Mouse (Mus musculus) forebrain, embryonic 16.5 days (tissue): ENCODE data around the gene Col16a1. TPM values are rescaled to one million over a fixed set of nuclear protein-coding genes. Genes with fewer than 3 reads are reported as not detected.
A peak's percentile ranks its signal among the peaks of the same experiment; 100 is the strongest.

ENCODE experiments used
- ATAC-seq: fragments of 200-750 bp; cut with Nextera tagmentation; 2 replicates; pipeline ENCODE4 v1.8.0; 2017; ENCODE audit warnings: mild to moderate bottlenecking, moderate library complexity
- H3K27ac ChIP-seq: fragments of 300-500 bp; sonication (generic); 2 replicates; pipeline ENCODE4 v1.5.1; 2014; ENCODE audit warnings: low read length, control low read depth
- H3K27me3 ChIP-seq: fragments of 300-500 bp; sonication (generic); replicated peaks from 2 replicates; pipeline ENCODE4 v1.6.1; 2014; ENCODE audit warnings: low read length; ENCODE audit not compliant: control insufficient read depth, insufficient read depth
- H3K36me3 ChIP-seq: fragments of 300-500 bp; sonication (generic); 2 replicates; pipeline ENCODE4 v1.6.1; 2014; ENCODE audit not compliant: control insufficient read depth, insufficient read depth
- H3K4me1 ChIP-seq: fragments of 300-500 bp; sonication (generic); replicated peaks from 2 replicates; pipeline ENCODE4 v1.6.1; 2014; ENCODE audit warnings: low read length; ENCODE audit not compliant: control insufficient read depth, insufficient read depth
- H3K4me2 ChIP-seq: fragments of 300-500 bp; sonication (generic); 2 replicates; pipeline ENCODE4 v1.6.1; 2014; ENCODE audit warnings: mild to moderate bottlenecking, low read length, control low read depth
- H3K4me3 ChIP-seq: fragments of 300-500 bp; sonication (generic); replicated peaks from 2 replicates; pipeline ENCODE4 v1.5.1; 2014; ENCODE audit warnings: mild to moderate bottlenecking, low read length, control low read depth
- H3K9ac ChIP-seq: fragments of 300-500 bp; sonication (generic); replicated peaks from 2 replicates; pipeline ENCODE4 v1.6.1; 2014; ENCODE audit warnings: low read depth, low read length, control low read depth
- H3K9me3 ChIP-seq: fragments of 300-500 bp; sonication (generic); 2 replicates; pipeline ENCODE4 v1.6.1; 2016; ENCODE audit warnings: low read length; ENCODE audit not compliant: control insufficient read depth
- WGBS: fragments of 180-500 bp; shearing (Covaris S2); extraction: QIAGEN DNeasy Blood & Tissue Kit; methylation state at CpG from one replicate; pipeline ENCODE4 v1.1.7; 2014; 5-methylcytosine and 5-hydroxymethylcytosine counted together
- polyA plus RNA-seq: library from polyadenylated mRNA; unstranded; fragments of >200 nt; fragmentation: Nextera tagmentation; extraction: Ambion mirVana; gene quantifications from 2 replicates; pipeline ENCODE4 v1.2.1, GENCODE M21; 2015

Col16a1 gene
- polyA plus RNA-seq, 1 experiment from 2014 or later: 7.4 TPM

DNA sequence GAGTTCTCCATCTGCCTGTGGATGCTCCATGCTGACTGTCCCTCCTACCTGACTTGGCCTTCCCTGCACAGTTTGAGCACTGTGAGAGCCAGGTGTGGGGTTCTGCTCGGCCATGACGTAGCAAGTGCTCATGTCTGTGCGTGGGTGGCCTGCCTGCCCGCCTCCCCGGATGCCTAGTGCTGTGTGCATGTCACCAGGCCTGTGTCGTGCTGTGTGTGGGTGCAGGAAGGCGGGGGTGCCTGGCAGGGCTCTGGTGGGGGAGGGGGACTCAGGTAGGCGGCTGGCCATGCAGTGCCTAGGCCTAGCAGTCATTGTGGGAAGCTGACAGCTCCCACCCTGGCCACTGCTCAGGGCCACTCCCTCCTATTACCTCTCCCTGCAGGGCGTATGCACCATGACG lies 34.5 kb upstream of the Col16a1 start:
- ATAC-seq: no peak
- no peak overlapping the region for H3K4me2 ChIP-seq
- H3K9ac ChIP-seq: no peak overlapping the region
- WGBS: 78% methylated on average over 9 of the region's 10 CpGs
- no peak overlapping the region for H3K27ac ChIP-seq
- H3K4me3 ChIP-seq: no peak overlapping the region
- H3K9me3 ChIP-seq: no peaks in the 10 kb centered on the region
- H3K27me3 ChIP-seq: no peaks in the 10 kb centered on the region
- 0 out of 2 replicates have a peak, but pooled peaks cover 4% of the 10 kb centered on the region for H3K4me1 ChIP-seq
- H3K36me3 ChIP-seq: peaks cover 11% of the 10 kb centered on the region; the same call in 1 of the 2 replicates

DNA sequence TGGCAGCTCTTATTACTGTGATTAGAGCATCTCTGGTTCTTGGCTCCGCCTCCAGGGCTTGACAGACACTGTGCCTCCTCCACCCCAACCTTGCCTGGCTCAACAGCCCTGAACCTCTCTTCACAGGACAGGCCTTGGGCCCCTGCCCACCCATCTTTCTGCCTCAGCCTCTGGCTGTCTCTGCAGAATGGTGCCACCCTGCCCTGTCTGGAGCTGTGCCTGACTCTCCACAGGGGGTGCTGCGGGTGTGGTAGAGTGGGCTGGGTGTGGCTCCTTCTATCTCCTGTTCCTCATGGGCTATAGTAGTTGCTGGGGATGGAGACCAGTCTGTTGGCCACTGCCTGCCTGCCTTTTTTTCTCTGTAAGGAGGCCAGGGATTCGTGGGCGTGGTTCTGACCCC lies 31.6 kb upstream of the Col16a1 start:
- H3K36me3 ChIP-seq: peaks cover 11% of the 10 kb centered on the region; the same call in 1 of the 2 replicates
- WGBS: 73% methylated on average over 4 of the region's 4 CpGs
- H3K4me3 ChIP-seq: no peak overlapping the region
- H3K9me3 ChIP-seq: no peaks in the 10 kb centered on the region
- no peak overlapping the region for H3K27ac ChIP-seq
- H3K4me1 ChIP-seq: 0 out of 2 replicates have a peak, but pooled peaks cover 4% of the 10 kb centered on the region
- ATAC-seq: peak; percentile 24; the same call in 1 of the 2 replicates
- H3K4me2 ChIP-seq: no peak overlapping the region
- H3K27me3 ChIP-seq: no peaks in the 10 kb centered on the region
- no peak overlapping the region for H3K9ac ChIP-seq

DNA sequence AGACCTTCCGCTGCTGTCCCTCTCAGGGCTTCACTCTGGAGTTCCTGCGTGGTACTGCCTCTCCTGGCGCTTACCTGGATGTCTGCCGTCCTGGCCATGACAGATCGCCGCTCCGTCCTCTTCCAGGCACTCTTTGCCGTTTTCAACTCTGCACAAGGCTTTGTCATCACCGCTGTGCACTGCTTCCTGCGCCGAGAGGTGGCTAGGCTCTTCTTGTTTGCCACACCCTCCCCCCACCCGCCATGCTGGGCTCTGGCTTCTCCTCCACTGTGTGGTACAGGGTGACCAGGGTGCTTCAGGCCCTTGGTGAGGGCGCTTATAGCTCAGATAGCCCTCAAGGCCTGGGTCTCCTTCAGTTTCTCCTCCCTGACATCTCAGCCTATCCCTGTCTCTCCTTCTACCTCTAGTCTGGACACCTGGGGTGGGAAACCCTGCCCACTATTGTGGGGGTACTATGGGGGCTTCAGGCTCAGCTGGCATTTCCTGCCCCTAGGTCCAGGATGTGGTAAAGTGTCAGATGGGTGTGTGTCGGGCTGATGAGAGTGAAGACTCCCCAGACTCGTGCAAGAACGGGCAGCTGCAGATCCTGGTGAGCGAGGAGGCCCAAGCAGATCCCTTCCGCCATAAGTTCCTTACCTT lies 30.5 kb upstream of the Col16a1 start:
- no peaks in the 10 kb centered on the region for H3K9me3 ChIP-seq
- ATAC-seq: no peak
- no peak overlapping the region for H3K9ac ChIP-seq
- no peak overlapping the region for H3K27ac ChIP-seq
- 71% methylated on average over 18 of the region's 18 CpGs for WGBS
- H3K4me2 ChIP-seq: no peak overlapping the region
- H3K36me3 ChIP-seq: peaks cover 5% of the 10 kb centered on the region; the same call in 1 of the 2 replicates
- no peaks in the 10 kb centered on the region for H3K27me3 ChIP-seq
- H3K4me3 ChIP-seq: no peak overlapping the region
- H3K4me1 ChIP-seq: 0 out of 2 replicates have a peak, but pooled peaks cover 4% of the 10 kb centered on the region

DNA sequence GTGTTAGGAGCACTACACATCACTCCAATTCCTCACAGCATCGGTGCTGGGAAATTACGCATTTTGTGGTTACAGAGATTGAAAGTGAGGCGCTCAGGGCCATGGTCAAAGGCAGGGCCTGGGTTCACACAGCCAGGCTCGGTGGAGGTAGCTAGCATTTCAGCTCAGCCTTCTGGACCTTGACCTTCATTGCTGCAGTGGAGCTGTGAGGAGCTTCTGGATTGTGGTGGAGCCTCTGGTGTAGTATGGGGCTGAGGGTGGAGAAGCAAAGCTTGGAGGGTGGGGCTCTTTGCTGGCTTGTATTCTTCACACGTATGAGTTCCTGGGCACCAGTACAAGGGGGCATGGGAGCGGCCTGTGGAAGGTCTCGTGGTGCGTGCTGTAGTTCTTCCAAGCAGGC lies 24.7 kb upstream of the Col16a1 start:
- H3K4me1 ChIP-seq: peaks cover 3% of the 10 kb centered on the region
- no peak overlapping the region for H3K27ac ChIP-seq
- no peaks in the 10 kb centered on the region for H3K36me3 ChIP-seq
- no peaks in the 10 kb centered on the region for H3K27me3 ChIP-seq
- no peak overlapping the region for H3K4me2 ChIP-seq
- 89% methylated on average over 8 of the region's 8 CpGs for WGBS
- ATAC-seq: no peak
- H3K9me3 ChIP-seq: no peaks in the 10 kb centered on the region
- H3K9ac ChIP-seq: no peak overlapping the region
- no peak overlapping the region for H3K4me3 ChIP-seq

DNA sequence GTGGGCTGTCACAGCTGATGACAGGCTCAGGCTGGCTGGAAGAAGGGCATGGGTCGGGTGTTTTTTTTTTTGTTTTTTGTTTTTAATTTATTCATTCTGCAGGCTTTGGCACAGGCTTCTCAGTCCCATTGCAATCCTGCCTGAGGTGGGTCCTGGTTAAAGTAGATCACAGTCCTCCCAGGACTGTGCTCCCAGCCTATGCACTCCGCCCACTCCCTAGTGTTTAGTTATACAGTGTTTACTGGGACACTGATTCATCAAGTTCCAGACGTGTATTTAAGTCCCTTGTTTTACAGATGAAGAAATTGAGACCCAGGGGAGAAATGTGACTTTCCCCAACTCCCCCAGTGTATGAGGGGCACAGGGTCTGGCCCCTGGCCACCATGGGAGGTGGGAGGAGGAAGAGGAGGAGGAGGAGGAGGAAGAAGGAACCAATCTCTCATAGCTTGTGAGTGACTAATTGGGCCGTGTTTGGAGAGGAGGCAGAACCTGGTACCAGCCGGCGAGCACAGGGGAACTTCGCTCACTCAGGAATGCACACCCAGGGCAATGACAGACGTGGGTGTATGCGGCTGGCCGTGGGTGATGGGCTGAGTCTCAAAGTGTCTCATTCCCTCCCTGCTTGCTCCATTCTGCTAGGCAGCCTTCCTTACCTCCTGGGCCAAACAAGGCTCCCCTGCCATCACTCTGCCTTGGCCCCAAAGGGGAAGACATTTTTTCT lies 24.0 kb upstream of the Col16a1 start:
- Histone ChIP-seq H3K27me3 (no peaks in the 10 kb centered on the region), H3K9ac (no peak overlapping the region), H3K4me3 (no peak overlapping the region), H3K4me1 (peaks cover 3% of the 10 kb centered on the region), H3K36me3 (no peaks in the 10 kb centered on the region), H3K4me2 (no peak overlapping the region), H3K27ac (no peak overlapping the region), H3K9me3 (no peaks in the 10 kb centered on the region)
- 79% methylated on average over 10 of the region's 10 CpGs for WGBS
- ATAC-seq: no peak

DNA sequence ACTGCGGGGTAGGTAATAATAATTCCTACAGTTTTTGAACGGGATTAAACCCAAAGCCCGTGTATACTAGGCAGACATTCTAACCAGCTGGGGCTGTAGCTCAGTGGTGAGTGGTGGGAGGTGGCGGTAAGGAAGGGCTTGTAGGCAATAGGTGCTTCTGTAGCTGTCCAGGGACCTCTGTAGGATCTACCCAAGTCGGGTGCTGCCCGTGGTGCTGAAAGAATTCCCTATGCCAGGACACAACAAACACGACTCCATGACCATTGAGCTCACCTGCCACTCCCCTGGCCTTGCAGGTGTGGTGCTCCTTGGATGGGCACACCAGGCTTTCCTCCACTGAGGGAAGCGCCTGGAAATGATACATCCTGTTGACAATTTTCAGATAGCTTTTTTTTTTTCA lies 22.1 kb upstream of the Col16a1 start:
- H3K9me3 ChIP-seq: no peaks in the 10 kb centered on the region
- no peak overlapping the region for H3K4me3 ChIP-seq
- no peak overlapping the region for H3K4me2 ChIP-seq
- 51% methylated on average over 8 of the region's 8 CpGs for WGBS
- peaks cover 3% of the 10 kb centered on the region for H3K4me1 ChIP-seq
- no peaks in the 10 kb centered on the region for H3K36me3 ChIP-seq
- no peak overlapping the region for H3K27ac ChIP-seq
- no peaks in the 10 kb centered on the region for H3K27me3 ChIP-seq
- H3K9ac ChIP-seq: no peak overlapping the region
- no peak for ATAC-seq

DNA sequence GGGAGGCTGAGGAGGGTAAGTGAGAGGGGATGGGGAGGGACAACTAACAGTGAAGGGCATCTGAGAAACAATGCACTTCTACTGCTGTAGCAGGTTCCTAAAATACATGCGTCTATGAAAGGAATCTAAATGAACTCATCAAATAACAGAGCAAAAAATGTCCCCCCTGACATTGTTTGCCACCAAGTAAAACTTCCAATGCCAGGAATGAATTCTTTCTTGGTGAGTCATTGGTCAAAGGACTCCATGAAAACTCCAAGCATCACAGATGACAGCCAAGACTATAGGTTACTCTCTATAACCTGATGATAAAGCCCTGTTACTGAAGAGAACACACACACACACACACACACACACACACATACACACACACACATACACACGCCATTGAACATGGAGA lies 16.5 kb upstream of the Col16a1 start:
- WGBS: 89% methylated on average over 2 of the region's 2 CpGs
- no peak overlapping the region for H3K4me3 ChIP-seq
- H3K9ac ChIP-seq: no peak overlapping the region
- no peak for ATAC-seq
- no peak overlapping the region for H3K27ac ChIP-seq
- H3K9me3 ChIP-seq: no peaks in the 10 kb centered on the region
- H3K27me3 ChIP-seq: no peaks in the 10 kb centered on the region
- H3K36me3 ChIP-seq: no peaks in the 10 kb centered on the region
- peaks cover 13% of the 10 kb centered on the region for H3K4me1 ChIP-seq
- no peak overlapping the region for H3K4me2 ChIP-seq

DNA sequence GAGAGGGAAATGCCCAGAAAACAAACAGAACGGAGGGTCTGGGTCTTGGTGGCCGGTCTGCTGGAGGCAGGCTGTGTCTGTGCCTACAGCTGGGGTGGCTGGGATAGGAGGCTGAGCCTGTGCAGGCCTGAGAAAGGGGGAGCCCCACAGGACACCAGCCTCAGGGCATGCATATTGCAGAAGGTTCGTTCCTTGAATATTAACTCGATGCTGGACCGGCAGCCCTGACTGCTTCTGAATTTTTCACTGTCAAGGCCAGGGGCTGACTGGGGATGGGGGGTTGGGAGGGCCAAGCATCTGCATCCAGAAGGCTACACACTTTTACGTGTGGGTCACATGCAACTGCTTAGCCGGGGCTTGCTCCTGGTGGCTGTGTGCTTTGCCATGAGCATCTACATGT lies 14.1 kb upstream of the Col16a1 start:
- H3K27me3 ChIP-seq: no peaks in the 10 kb centered on the region
- no peak overlapping the region for H3K4me2 ChIP-seq
- H3K9me3 ChIP-seq: no peaks in the 10 kb centered on the region
- WGBS: 55% methylated on average over 7 of the region's 7 CpGs
- peaks cover 20% of the 10 kb centered on the region for H3K4me1 ChIP-seq
- H3K27ac ChIP-seq: no peak overlapping the region
- no peak overlapping the region for H3K9ac ChIP-seq
- no peaks in the 10 kb centered on the region for H3K36me3 ChIP-seq
- no peak for ATAC-seq
- no peak overlapping the region for H3K4me3 ChIP-seq

DNA sequence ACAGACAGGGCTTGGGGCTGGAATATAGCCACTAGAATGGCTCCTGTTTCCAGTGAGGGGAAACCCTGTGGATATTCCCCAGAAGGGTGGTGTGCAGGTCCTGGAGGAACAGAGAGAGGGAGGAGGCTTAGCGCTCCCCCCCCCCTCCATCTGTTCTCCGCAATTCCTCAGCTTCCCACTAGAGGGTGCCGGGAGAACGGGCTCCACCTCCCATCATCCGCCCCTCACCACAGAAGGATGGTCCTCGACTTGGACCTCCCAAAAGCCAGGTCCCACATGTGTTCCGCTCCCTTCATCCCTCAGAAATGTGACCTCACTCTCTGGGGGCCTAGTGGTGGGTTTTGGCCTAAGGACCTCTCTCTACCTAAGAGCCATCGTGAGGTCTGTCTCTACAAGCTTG lies 11.5 kb upstream of the Col16a1 start:
- Histone ChIP-seq H3K4me3 (no peak overlapping the region), H3K9me3 (no peaks in the 10 kb centered on the region), H3K36me3 (no peaks in the 10 kb centered on the region), H3K27ac (no peak overlapping the region), H3K9ac (no peak overlapping the region), H3K4me2 (no peak overlapping the region), H3K27me3 (no peaks in the 10 kb centered on the region), H3K4me1 (peaks cover 29% of the 10 kb centered on the region)
- 8% methylated on average over 6 of the region's 8 CpGs for WGBS
- ATAC-seq: peak; percentile 39; the same call in 1 of the 2 replicates
